Mouse (Mus musculus) thymus, adult 2 months (tissue): Measurements from ENCODE around the gene Grhpr.

Experiments used
- CTCF ChIP-seq: fragments of 200-500 bp; IDR thresholded peaks from 2 replicates; pipeline ENCODE4 v1.5.1; 2012; ENCODE audit warnings: mild to moderate bottlenecking, control low read depth, low read length, moderate library complexity, borderline replicate concordance; ENCODE audit not compliant: control insufficient read depth, poor library complexity, insufficient read depth; ENCODE audit errors: extremely low read depth
- POLR2A ChIP-seq: fragments of 200-500 bp; IDR thresholded peaks from 2 replicates; pipeline ENCODE4 v1.6.1; 2012; ENCODE audit warnings: mild to moderate bottlenecking, low read length, control low read depth, moderate library complexity; ENCODE audit not compliant: control insufficient read depth, poor library complexity, insufficient read depth; ENCODE audit errors: extremely low read depth

- TF ChIP-seq CTCF (no peak), POLR2A (no peak)
These were observed 45.3 kb downstream of the Grhpr start for GRCm38 (mm10) chr4:45026459-45026858.
